Mouse (Mus musculus): ENCODE measurements around the gene Dnase2a.

Gene Dnase2a

GRCm38 (mm10) chr8:84936962-84937546 is 28.7 kb downstream of the Dnase2a start, which contains the start of gene Mast1:
Mast1 (minus strand) TSS chr8:84937359.
- DNase-seq (ENCODE audit: low spot score) = peak; percentile 52

- no peak for DNase-seq (ENCODE audit: low spot score)
These were observed 29.5 kb downstream of the Dnase2a start for GRCm38 (mm10) chr8:84937620-84938485.

- DNase-seq (ENCODE audit: low spot score) = no peak
These were observed 35.3 kb downstream of the Dnase2a start for GRCm38 (mm10) chr8:84943699-84944098.

- no peak for DNase-seq (ENCODE audit: low spot score)
These were observed 36.3 kb downstream of the Dnase2a start for GRCm38 (mm10) chr8:84944478-84945160.

GRCm38 (mm10) chr8:84945235-84945632 is 36.9 kb downstream of the Dnase2a start:
- DNase-seq (ENCODE audit: low spot score) = no peak

GRCm38 (mm10) chr8:84945633-84946527 is 37.5 kb downstream of the Dnase2a start:
- DNase-seq (ENCODE audit: low spot score) = no peak

GRCm38 (mm10) chr8:84946528-84947240 is 38.3 kb downstream of the Dnase2a start, which contains the start of gene Rtbdn:
Rtbdn (plus strand) TSS chr8:84946991.
- DNase-seq (ENCODE audit: low spot score) = no peak

GRCm38 (mm10) chr8:84947241-84947545 is 38.8 kb downstream of the Dnase2a start:
- DNase-seq (ENCODE audit: low spot score) = peak; percentile 51

- no peak for DNase-seq (ENCODE audit: low spot score)
These were observed 41.4 kb downstream of the Dnase2a start for GRCm38 (mm10) chr8:84949753-84950152.

GRCm38 (mm10) chr8:84952612-84953255 is 44.4 kb downstream of the Dnase2a start:
- DNase-seq (ENCODE audit: low spot score) = peak; percentile 38

- DNase-seq (ENCODE audit: low spot score) = peak; percentile 65
These were observed 48.4 kb downstream of the Dnase2a start for GRCm38 (mm10) chr8:84956768-84957167.

- no peak for DNase-seq (ENCODE audit: low spot score)
These were observed 51.5 kb downstream of the Dnase2a start for GRCm38 (mm10) chr8:84959811-84960210.

GRCm38 (mm10) chr8:84963952-84964351 is 55.6 kb downstream of the Dnase2a start:
- DNase-seq (ENCODE audit: low spot score) = no peak

- peak; percentile 78 for DNase-seq (ENCODE audit: low spot score)
These were observed 57.5 kb downstream of the Dnase2a start for GRCm38 (mm10) chr8:84965731-84966291.

GRCm38 (mm10) chr8:84966603-84967002 is 58.2 kb downstream of the Dnase2a start:
- no peak for DNase-seq (ENCODE audit: low spot score)

- no peak for DNase-seq (ENCODE audit: low spot score)
These were observed 59.4 kb downstream of the Dnase2a start for GRCm38 (mm10) chr8:84967532-84968304.

- no peak for DNase-seq (ENCODE audit: low spot score)
These were observed 60.3 kb downstream of the Dnase2a start for GRCm38 (mm10) chr8:84968650-84969049.

GRCm38 (mm10) chr8:84969241-84970134 is 61.1 kb downstream of the Dnase2a start, which contains the start of the genes Gm49661, Prdx2 and Rnaseh2a:
Gm49661 (minus strand) TSS chr8:84969433.
Prdx2 (plus strand) TSS chr8:84969587.
Rnaseh2a (minus strand) TSS chr8:84969767.
- DNase-seq (ENCODE audit: low spot score) = peak; percentile 71

All from urinary bladder, postnatal 25 days (tissue).